Mouse (Mus musculus) liver, postnatal 0 days (tissue): ENCODE results near the gene Sestd1. TPM values are rescaled to one million over a fixed set of nuclear protein-coding genes. Genes with fewer than 3 reads are reported as not detected.

ENCODE experiments used
- ATAC-seq: fragments of 200-750 bp; cut with Nextera tagmentation; 2 replicates; pipeline ENCODE4 v1.8.0; 2017; ENCODE audit warnings: mild to moderate bottlenecking, moderate library complexity
- DNase-seq: peaks from one replicate; pipeline ENCODE4 v3.0.0-alpha.2; 2016
- H3K27ac ChIP-seq: fragments of 300-500 bp; sonication (generic); 2 replicates; pipeline ENCODE4 v1.5.1; 2014; ENCODE audit warnings: antibody characterized with exemption, moderate library complexity, mild to moderate bottlenecking, low read depth
- H3K27me3 ChIP-seq: fragments of 300-500 bp; sonication (generic); 2 replicates; pipeline ENCODE4 v1.6.1; 2014; ENCODE audit warnings: low read length, control low read depth, mixed read lengths; ENCODE audit not compliant: insufficient read depth
- H3K36me3 ChIP-seq: fragments of 300-500 bp; sonication (generic); replicated peaks from 2 replicates; pipeline ENCODE4 v1.6.1; 2014; ENCODE audit warnings: mild to moderate bottlenecking, control low read depth, low read length, moderate library complexity, mixed read lengths; ENCODE audit not compliant: insufficient read depth
- H3K4me1 ChIP-seq: fragments of 300-500 bp; sonication (generic); 2 replicates; pipeline ENCODE4 v1.6.1; 2014; ENCODE audit warnings: antibody characterized with exemption, mild to moderate bottlenecking, control low read depth; ENCODE audit not compliant: insufficient read depth
- H3K4me2 ChIP-seq: fragments of 300-500 bp; sonication (generic); 2 replicates; pipeline ENCODE4 v1.6.1; 2014; ENCODE audit warnings: low read depth, mild to moderate bottlenecking, low read length, moderate library complexity, mixed read lengths
- H3K4me3 ChIP-seq: fragments of 300-500 bp; sonication (generic); 2 replicates; pipeline ENCODE4 v1.5.1; 2014; ENCODE audit warnings: low read depth, low read length
- H3K9ac ChIP-seq: fragments of 300-500 bp; sonication (generic); replicated peaks from 2 replicates; pipeline ENCODE4 v1.6.1; 2014; ENCODE audit warnings: mild to moderate bottlenecking, moderate library complexity
- H3K9me3 ChIP-seq: fragments of 300-500 bp; sonication (generic); 2 replicates; pipeline ENCODE4 v1.6.1; 2016; ENCODE audit warnings: mild to moderate bottlenecking, control low read depth, low read length, mixed read lengths
- CTCF ChIP-seq: sonication (generic); IDR thresholded peaks from 2 replicates; pipeline ENCODE4 v1.5.1; 2016; ENCODE audit warnings: antibody characterized with exemption, low read depth
- EP300 ChIP-seq: IDR thresholded peaks from 2 replicates; pipeline ENCODE4 v1.6.1; 2016; ENCODE audit warnings: antibody characterized with exemption, low read depth, mild to moderate bottlenecking
- WGBS: fragments of 180-500 bp; shearing (Covaris S2); extraction: QIAGEN DNeasy Blood & Tissue Kit; methylation state at CpG from one replicate; pipeline ENCODE4 v1.1.7; 2014; ENCODE audit not compliant: insufficient replicate concordance; 5-methylcytosine and 5-hydroxymethylcytosine counted together
- polyA plus RNA-seq: library from polyadenylated mRNA; unstranded; fragments of >200 nt; fragmentation: Nextera tagmentation; extraction: Ambion mirVana; gene quantifications from 2 replicates; pipeline ENCODE4 v1.2.1, GENCODE M21; 2015

The Sestd1 gene
- polyA plus RNA-seq, 1 experiment from 2014 or later: 0.61 TPM

DNA sequence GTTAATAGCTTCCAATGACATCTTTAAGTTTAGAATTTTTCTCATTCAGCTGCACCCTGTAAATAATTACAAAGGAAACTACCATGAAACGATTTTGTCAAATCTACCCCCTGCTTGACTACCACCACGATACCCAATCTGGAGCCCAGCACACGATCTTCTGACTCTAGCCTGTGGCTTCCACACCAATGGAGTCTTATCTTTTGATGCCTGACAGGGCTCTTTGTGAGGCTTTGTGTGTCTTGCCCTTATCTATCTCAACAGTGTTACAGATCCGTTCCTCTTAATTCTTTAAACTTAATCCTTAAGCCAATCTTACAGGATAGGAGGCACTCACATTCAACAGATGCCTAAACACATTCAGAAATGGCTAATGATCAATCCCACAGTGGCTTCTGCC is 126.3 kb downstream of the Sestd1 start:
- Histone ChIP-seq H3K27me3 (no peaks in the 10 kb centered on the region), H3K4me2 (no peak overlapping the region), H3K9ac (no peak overlapping the region), H3K9me3 (no peaks in the 10 kb centered on the region), H3K4me1 (no peaks in the 10 kb centered on the region), H3K27ac (no peak overlapping the region), H3K36me3 (no peaks in the 10 kb centered on the region; the same call in 1 of the 2 replicates), H3K4me3 (no peak overlapping the region)
- TF ChIP-seq EP300 (peak; percentile 43; the same call in 1 of the 2 replicates), CTCF (no peak)
- DNase-seq (no peak), ATAC-seq (peak; percentile 57)
- WGBS: 21% methylated on average over 4 of the region's 4 CpGs

DNA sequence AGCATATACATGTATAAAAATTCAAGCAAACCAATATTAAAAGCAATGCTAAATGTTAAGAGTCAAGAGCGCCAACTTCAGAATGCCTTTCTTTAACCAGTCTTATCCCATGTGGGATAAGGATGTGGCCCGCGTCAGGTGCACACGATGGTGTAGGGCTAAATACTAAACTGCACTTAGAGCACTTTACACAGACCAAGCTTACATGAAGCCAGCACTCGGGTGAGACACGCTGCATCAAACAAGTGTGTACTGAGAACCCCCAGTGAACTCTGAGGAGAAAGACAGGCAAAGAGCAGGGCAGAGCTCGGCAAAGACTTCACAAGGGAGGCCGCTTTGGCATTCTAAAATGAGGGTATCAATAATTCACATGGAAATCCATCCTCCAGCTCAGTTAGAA is 129.1 kb downstream of the Sestd1 start:
- ATAC-seq (no peak), DNase-seq (no peak)
- no peaks in the 10 kb centered on the region for H3K9me3 ChIP-seq
- no peaks in the 10 kb centered on the region for H3K36me3 ChIP-seq
- no peaks in the 10 kb centered on the region for H3K4me1 ChIP-seq
- no peaks in the 10 kb centered on the region for H3K27me3 ChIP-seq
- 86% methylated on average over 8 of the region's 8 CpGs for WGBS
- no peak overlapping the region for H3K27ac ChIP-seq
- no peak for TF ChIP-seq EP300
- no peak for TF ChIP-seq CTCF
- H3K9ac ChIP-seq: no peak overlapping the region
- no peak overlapping the region for H3K4me3 ChIP-seq
- no peak overlapping the region for H3K4me2 ChIP-seq

DNA sequence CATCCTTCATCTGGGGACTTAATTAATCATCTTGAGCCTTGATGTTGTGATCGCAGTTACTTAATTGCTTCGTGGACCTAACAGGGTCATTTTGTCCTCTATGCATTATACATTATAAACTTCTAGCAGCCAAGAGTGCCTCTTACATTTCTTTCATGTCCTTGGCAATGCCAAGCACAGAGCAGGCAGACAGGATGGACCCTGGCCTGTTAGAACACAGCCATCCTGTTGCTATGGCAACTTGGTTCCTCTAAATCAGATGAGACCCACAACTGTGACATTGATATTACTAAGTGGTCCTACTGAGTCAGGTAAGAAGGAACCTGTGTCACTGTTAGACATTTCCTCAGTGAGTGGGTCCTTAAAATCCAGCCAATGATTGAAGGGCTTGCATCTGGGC is 130.8 kb downstream of the Sestd1 start:
- ATAC-seq: no peak
- no peak for DNase-seq
- Histone ChIP-seq H3K9ac (no peak overlapping the region), H3K36me3 (no peaks in the 10 kb centered on the region), H3K4me3 (no peak overlapping the region), H3K27me3 (no peaks in the 10 kb centered on the region), H3K27ac (no peak overlapping the region), H3K9me3 (no peaks in the 10 kb centered on the region), H3K4me1 (no peaks in the 10 kb centered on the region), H3K4me2 (no peak overlapping the region)
- 74% methylated on average over 2 of the region's 2 CpGs for WGBS
- TF ChIP-seq CTCF (no peak), EP300 (no peak)

DNA sequence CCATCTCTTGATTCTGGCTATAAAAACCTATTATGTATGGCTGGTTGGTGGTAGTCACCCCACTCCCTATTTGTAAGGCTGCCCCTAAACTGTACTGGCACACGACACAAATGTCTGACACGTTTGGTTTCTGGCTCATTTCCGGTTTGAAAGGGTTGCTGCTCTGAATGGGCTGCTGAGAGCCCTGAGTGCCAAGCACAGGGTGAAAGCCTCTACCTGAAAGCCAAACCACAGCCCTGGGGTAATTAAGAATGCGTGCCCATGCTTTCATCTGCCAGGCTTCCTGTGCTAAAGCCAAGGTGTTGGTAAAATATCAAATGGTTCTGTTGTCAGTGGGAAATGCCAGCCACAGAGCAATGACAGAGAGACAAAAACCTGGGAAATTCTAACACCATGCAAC is 132.2 kb downstream of the Sestd1 start:
- H3K9me3 ChIP-seq: no peaks in the 10 kb centered on the region
- H3K27me3 ChIP-seq: no peaks in the 10 kb centered on the region
- no peak overlapping the region for H3K4me2 ChIP-seq
- no peak overlapping the region for H3K9ac ChIP-seq
- no peaks in the 10 kb centered on the region for H3K4me1 ChIP-seq
- ATAC-seq (no peak), DNase-seq (no peak)
- TF ChIP-seq EP300 (no peak), CTCF (no peak)
- H3K27ac ChIP-seq: no peak overlapping the region
- WGBS: 64% methylated on average over 4 of the region's 4 CpGs
- H3K4me3 ChIP-seq: no peak overlapping the region
- H3K36me3 ChIP-seq: no peaks in the 10 kb centered on the region

DNA sequence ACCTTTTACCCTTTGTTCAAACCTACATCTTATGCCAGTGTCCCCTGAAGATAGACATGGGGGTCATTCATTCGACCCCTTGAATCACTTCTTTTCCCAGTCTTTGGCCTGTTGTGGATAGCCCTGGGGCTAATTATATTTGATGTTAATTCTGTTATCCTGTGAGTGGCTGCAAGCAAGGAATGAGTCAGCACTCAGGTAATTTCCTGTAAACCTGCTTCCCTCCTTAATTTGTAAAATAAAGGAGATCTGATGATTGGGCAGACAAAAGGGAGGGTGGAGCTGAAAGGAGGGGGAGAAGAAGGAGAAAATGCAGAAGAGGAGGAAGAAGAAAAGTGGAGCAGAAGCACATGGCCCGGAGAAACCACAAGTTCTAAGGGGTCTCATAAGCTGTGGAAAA is 133.4 kb downstream of the Sestd1 start:
- no peaks in the 10 kb centered on the region for H3K9me3 ChIP-seq
- ATAC-seq (no peak), DNase-seq (no peak)
- H3K27ac ChIP-seq: no peak overlapping the region
- TF ChIP-seq EP300 (no peak), CTCF (no peak)
- H3K4me3 ChIP-seq: no peak overlapping the region
- 69% methylated on average over 2 of the region's 2 CpGs for WGBS
- no peak overlapping the region for H3K4me2 ChIP-seq
- no peaks in the 10 kb centered on the region for H3K27me3 ChIP-seq
- H3K36me3 ChIP-seq: no peaks in the 10 kb centered on the region
- H3K4me1 ChIP-seq: no peaks in the 10 kb centered on the region
- no peak overlapping the region for H3K9ac ChIP-seq

DNA sequence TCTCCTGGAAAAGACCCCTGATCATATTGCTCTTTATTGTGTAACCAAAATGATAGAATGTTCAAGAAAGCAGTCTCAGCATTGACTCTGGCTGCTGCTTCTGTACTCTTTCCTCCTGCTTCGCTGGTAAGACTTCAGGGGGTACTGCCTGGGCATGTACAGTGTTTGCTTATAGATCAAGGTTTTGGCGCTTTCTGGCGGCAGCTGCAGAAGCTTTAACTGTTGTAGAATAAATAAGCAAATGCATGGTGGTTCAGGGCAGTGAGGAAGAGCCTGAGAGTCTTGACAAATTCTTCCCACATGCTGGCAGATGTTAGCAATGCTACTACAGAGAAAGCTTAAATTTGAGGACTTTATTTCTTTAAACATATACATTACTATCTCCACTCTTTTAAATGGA is 134.1 kb downstream of the Sestd1 start:
- H3K4me1 ChIP-seq: no peaks in the 10 kb centered on the region
- ATAC-seq: no peak
- TF ChIP-seq CTCF (no peak), EP300 (no peak)
- WGBS: 50% methylated on average over 3 of the region's 3 CpGs
- H3K4me3 ChIP-seq: no peak overlapping the region
- H3K4me2 ChIP-seq: no peak overlapping the region
- no peaks in the 10 kb centered on the region for H3K9me3 ChIP-seq
- H3K36me3 ChIP-seq: no peaks in the 10 kb centered on the region
- no peak overlapping the region for H3K9ac ChIP-seq
- DNase-seq: no peak
- no peaks in the 10 kb centered on the region for H3K27me3 ChIP-seq
- no peak overlapping the region for H3K27ac ChIP-seq

DNA sequence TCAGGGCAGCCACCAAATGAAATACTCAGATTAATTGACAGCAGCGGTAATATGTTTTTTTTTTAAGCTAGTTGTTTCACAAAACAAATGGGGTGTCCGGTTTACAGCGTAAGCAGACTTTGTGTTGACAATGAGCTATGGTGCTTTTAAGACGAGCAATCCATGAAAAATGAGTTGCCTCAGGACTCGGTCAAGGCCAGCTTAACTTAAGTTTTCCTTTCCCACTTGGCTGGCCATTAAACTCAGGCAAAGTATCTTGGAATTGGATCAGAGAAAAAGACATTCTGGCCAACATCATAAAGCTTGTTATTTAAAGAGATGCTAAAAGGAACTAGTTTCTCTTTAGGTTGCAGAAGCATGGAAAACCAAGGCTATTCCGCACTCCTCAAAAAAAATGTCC is 136.9 kb downstream of the Sestd1 start:
- ATAC-seq: no peak
- H3K27me3 ChIP-seq: no peaks in the 10 kb centered on the region
- TF ChIP-seq CTCF (no peak), EP300 (no peak)
- H3K4me2 ChIP-seq: no peak overlapping the region
- no peaks in the 10 kb centered on the region for H3K36me3 ChIP-seq
- no peak for DNase-seq
- no peaks in the 10 kb centered on the region for H3K4me1 ChIP-seq
- no peak overlapping the region for H3K9ac ChIP-seq
- no peak overlapping the region for H3K27ac ChIP-seq
- H3K4me3 ChIP-seq: no peak overlapping the region
- 85% methylated on average over 6 of the region's 6 CpGs for WGBS
- no peaks in the 10 kb centered on the region for H3K9me3 ChIP-seq
